22 mouse cellular contexts compared by ENCODE assay signal in genomic region chr4:56657046-56657445, GRCm38 (mm10).
A peak's percentile ranks its signal among the peaks of the same experiment; 100 is the strongest.
DNase-seq lines count a peak whose midpoint lies in the region; ATAC-seq lines count a peak whose summit lies in the region.
"Had no signal": no experiment of that assay in that cellular context is flagged by ENCODE, and none has a peak within 500 bp of the region (broad histone marks: within the 10 kb centered on the region; RNA-seq: fewer than 3 reads in every experiment).

No protein-coding gene starts in this region.

- H3K9ac ChIP-seq in embryonic facial prominence, embryonic 11.5 days (replicated peaks; ENCODE audit: low read length): no peak overlapping the region
- no peak overlapping the region for H3K9ac ChIP-seq in limb, embryonic 13.5 days
- H3K9ac ChIP-seq in midbrain, embryonic 11.5 days (ENCODE audit: low read length): no peak overlapping the region
- H3K9ac ChIP-seq: embryonic facial prominence, embryonic 12.5 days; heart, embryonic 15.5 days; hindbrain, embryonic 13.5 days; intestine, embryonic 15.5 days had no signal

- no peak overlapping the region for H3K4me3 ChIP-seq in embryonic facial prominence, embryonic 11.5 days (ENCODE audit: low read depth, low read length)
- no peak overlapping the region for H3K4me3 ChIP-seq in limb, embryonic 13.5 days
- H3K4me3 ChIP-seq in midbrain, embryonic 11.5 days (ENCODE audit: low read depth, low read length): no peak overlapping the region
- H3K4me3 ChIP-seq: embryonic facial prominence, embryonic 12.5 days; erythroblast, embryonic 14.5 days; forebrain, embryonic 10.5 days; heart, adult 2 months; heart, embryonic 15.5 days; hindbrain, embryonic 13.5 days; intestine, embryonic 15.5 days had no signal

- H3K27me3 ChIP-seq in embryonic facial prominence, embryonic 11.5 days (ENCODE audit: control insufficient read depth, insufficient read depth, low read length): no peaks in the 10 kb centered on the region
- no peaks in the 10 kb centered on the region for H3K27me3 ChIP-seq in limb, embryonic 13.5 days
- no peaks in the 10 kb centered on the region for H3K27me3 ChIP-seq in midbrain, embryonic 11.5 days (ENCODE audit: control insufficient read depth, insufficient read depth, low read length)
- H3K27me3 ChIP-seq: CH12.LX; embryonic facial prominence, embryonic 12.5 days; heart, embryonic 15.5 days; hindbrain, embryonic 13.5 days; intestine, embryonic 15.5 days had no signal

- no peak for ATAC-seq in embryonic facial prominence, embryonic 11.5 days (replicated peaks; ENCODE audit: insufficient number of reproducible peaks, low FRiP score, low TSS enrichment, low read depth)
- ATAC-seq in limb, embryonic 13.5 days (ENCODE audit: low FRiP score, low read depth): peak; percentile 67; the same call in 1 of the 2 replicates
- ATAC-seq in midbrain, embryonic 11.5 days (ENCODE audit: low FRiP score): no peak
- ATAC-seq in cerebellum, adult (ENCODE audit: insufficient number of reproducible peaks, low FRiP score, low TSS enrichment): no peak
- ATAC-seq: forebrain, embryonic 14.5 days; intestine, embryonic 15.5 days had no signal

- no peaks in the 10 kb centered on the region for H3K36me3 ChIP-seq in embryonic facial prominence, embryonic 11.5 days (replicated peaks; ENCODE audit: control insufficient read depth, insufficient read depth, low read depth, low read length)
- no peaks in the 10 kb centered on the region for H3K36me3 ChIP-seq in limb, embryonic 13.5 days
- H3K36me3 ChIP-seq in midbrain, embryonic 11.5 days (ENCODE audit: control insufficient read depth, insufficient read depth, low read length): no peaks in the 10 kb centered on the region
- H3K36me3 ChIP-seq: embryonic facial prominence, embryonic 12.5 days; forebrain, embryonic 10.5 days; heart, embryonic 15.5 days; hindbrain, embryonic 13.5 days; intestine, embryonic 15.5 days had no signal

- no peak overlapping the region for H3K27ac ChIP-seq in embryonic facial prominence, embryonic 11.5 days (replicated peaks; ENCODE audit: low read depth, low read length)
- no peak overlapping the region; the same call in 1 of the 2 replicates for H3K27ac ChIP-seq in limb, embryonic 13.5 days
- no peak overlapping the region for H3K27ac ChIP-seq in midbrain, embryonic 11.5 days (ENCODE audit: low read depth, low read length)
- H3K27ac ChIP-seq: forebrain, embryonic 10.5 days; heart, adult 2 months; heart, embryonic 15.5 days; hindbrain, embryonic 13.5 days; intestine, embryonic 15.5 days had no signal

- no peaks in the 10 kb centered on the region for H3K9me3 ChIP-seq in embryonic facial prominence, embryonic 11.5 days (replicated peaks; ENCODE audit: control insufficient read depth, low read length)
- H3K9me3 ChIP-seq in limb, embryonic 13.5 days: no peaks in the 10 kb centered on the region
- no peaks in the 10 kb centered on the region for H3K9me3 ChIP-seq in midbrain, embryonic 11.5 days (ENCODE audit: control insufficient read depth, low read length)
- H3K9me3 ChIP-seq: embryonic facial prominence, embryonic 12.5 days; forebrain, embryonic 10.5 days; heart, embryonic 15.5 days; hindbrain, embryonic 13.5 days; intestine, embryonic 15.5 days had no signal

- no peaks in the 10 kb centered on the region for H3K4me1 ChIP-seq in embryonic facial prominence, embryonic 11.5 days (ENCODE audit: control insufficient read depth, insufficient read depth, low read length)
- peaks cover 15% of the 10 kb centered on the region for H3K4me1 ChIP-seq in limb, embryonic 13.5 days
- 0 out of 2 replicates have a peak, but pooled peaks cover 3% of the 10 kb centered on the region for H3K4me1 ChIP-seq in midbrain, embryonic 11.5 days (ENCODE audit: control insufficient read depth, insufficient read depth, low read length)
- H3K4me1 ChIP-seq: intestine, embryonic 15.5 days had no signal

- no peak overlapping the region for H3K4me2 ChIP-seq in embryonic facial prominence, embryonic 11.5 days (ENCODE audit: low read depth, low read length)
- H3K4me2 ChIP-seq in limb, embryonic 13.5 days (replicated peaks): no peak overlapping the region
- no peak overlapping the region for H3K4me2 ChIP-seq in midbrain, embryonic 11.5 days
- H3K4me2 ChIP-seq: embryonic facial prominence, embryonic 12.5 days; heart, embryonic 11.5 days; heart, embryonic 15.5 days; hindbrain, embryonic 13.5 days; intestine, embryonic 15.5 days had no signal

- DNase-seq in NIH3T3 (ENCODE audit: low read depth): peak; percentile 75
- peak; percentile 84 for DNase-seq in embryonic facial prominence, embryonic 11.5 days (ENCODE audit: low spot score)
- peak; percentile 75 for DNase-seq in forelimb bud, embryonic 11.5 days (ENCODE audit: low read depth, low spot score)
- DNase-seq in midbrain, embryonic 11.5 days (ENCODE audit: low spot score, missing footprints): no peak
- DNase-seq in natural killer cell, adult 2 months (ENCODE audit: low spot score in 2 of 2): no peak
- DNase-seq: adrenal gland, adult 2 months; adrenal gland, postnatal 25 days; cerebellum, adult 2 months; cerebellum, postnatal 10 days; heart, adult 2 months; heart, postnatal 14 days had no signal

- WGBS in embryonic facial prominence, embryonic 11.5 days: 37% methylated on average over 3 of the region's 3 CpGs
- WGBS in limb, embryonic 13.5 days: 21% methylated on average over 3 of the region's 3 CpGs
- WGBS in midbrain, embryonic 11.5 days: 85% methylated on average over 3 of the region's 3 CpGs

Comparison
In these comparisons a context has a peak if more than half of its experiments do, and no peak if none do; other contexts are left out.
1. DNase-seq: peak in NIH3T3 (single experiment), embryonic facial prominence, embryonic 11.5 days (single experiment) and forelimb bud, embryonic 11.5 days (single experiment); none in midbrain, embryonic 11.5 days (single experiment) and natural killer cell, adult 2 months (0 of 2).